Comparison of ENCODE assay signal across 10 mouse cellular contexts in genomic region chr14:103937700-103938099, GRCm38 (mm10).
"Had no signal": no experiment of that assay in that cellular context is flagged by ENCODE, and none has a peak within 500 bp of the region (broad histone marks: within the 10 kb centered on the region; RNA-seq: fewer than 3 reads in every experiment).

No protein-coding gene starts in this region.

- DNase-seq: lung, adult 18-20 months; lung, postnatal 36 days; right cerebral cortex, postnatal 4 days; thymus, postnatal 36 days had no signal

- H3K4me2 ChIP-seq: intestine, embryonic 15.5 days; limb, embryonic 13.5 days; midbrain, embryonic 15.5 days; neural tube, embryonic 12.5 days; stomach, embryonic 15.5 days had no signal

- H3K27ac ChIP-seq: intestine, embryonic 15.5 days; limb, embryonic 13.5 days; liver, embryonic 14.5 days; midbrain, embryonic 15.5 days; neural tube, embryonic 12.5 days; stomach, embryonic 15.5 days had no signal

- H3K36me3 ChIP-seq: intestine, embryonic 15.5 days; limb, embryonic 13.5 days; midbrain, embryonic 15.5 days; neural tube, embryonic 12.5 days; stomach, embryonic 15.5 days had no signal

- H3K4me3 ChIP-seq: intestine, embryonic 15.5 days; limb, embryonic 13.5 days; midbrain, embryonic 15.5 days; neural tube, embryonic 12.5 days; stomach, embryonic 15.5 days had no signal

- H3K9ac ChIP-seq: intestine, embryonic 15.5 days; limb, embryonic 13.5 days; liver, embryonic 14.5 days; midbrain, embryonic 15.5 days; neural tube, embryonic 12.5 days; stomach, embryonic 15.5 days had no signal

- H3K27me3 ChIP-seq: intestine, embryonic 15.5 days; limb, embryonic 13.5 days; midbrain, embryonic 15.5 days; neural tube, embryonic 12.5 days; stomach, embryonic 15.5 days had no signal

- ATAC-seq: intestine, embryonic 15.5 days; midbrain, embryonic 15.5 days had no signal

- H3K4me1 ChIP-seq: intestine, embryonic 15.5 days; limb, embryonic 13.5 days; midbrain, embryonic 15.5 days; stomach, embryonic 15.5 days had no signal

- H3K9me3 ChIP-seq: intestine, embryonic 15.5 days; limb, embryonic 13.5 days; midbrain, embryonic 15.5 days; neural tube, embryonic 12.5 days; stomach, embryonic 15.5 days had no signal
